Mouse (Mus musculus) forebrain, embryonic 11.5 days (tissue): Measurements from ENCODE around the gene Zdhhc20. TPM values are rescaled to one million over a fixed set of nuclear protein-coding genes. Genes with fewer than 3 reads are reported as not detected.
"Not testable (repeated sequence)": the region's sequence is repeated elsewhere in the genome, so short reads cannot be mapped to it uniquely, and the experiment has no call there.

Source experiments
- ATAC-seq: fragments of 200-750 bp; cut with Nextera tagmentation; replicated peaks from 2 replicates; pipeline ENCODE4 v1.8.0; 2017; ENCODE audit warnings: moderate TSS enrichment; ENCODE audit not compliant: low FRiP score
- DNase-seq: peaks from one replicate; pipeline ENCODE4 v3.0.0-alpha.2; 2017; ENCODE audit warnings: low spot score
- H3K27ac ChIP-seq: fragments of 300-500 bp; sonication (generic); 2 replicates; pipeline ENCODE4 v1.5.1; 2014; ENCODE audit warnings: low read depth, low read length
- H3K27me3 ChIP-seq: fragments of 300-500 bp; sonication (generic); 2 replicates; pipeline ENCODE4 v1.6.1; 2014; ENCODE audit warnings: mild to moderate bottlenecking, low read length, mixed read lengths; ENCODE audit not compliant: control insufficient read depth, insufficient read depth
- H3K36me3 ChIP-seq: fragments of 300-500 bp; sonication (generic); 2 replicates; pipeline ENCODE4 v1.6.1; 2014; ENCODE audit warnings: mild to moderate bottlenecking, low read length, moderate library complexity, mixed read lengths; ENCODE audit not compliant: control insufficient read depth, insufficient read depth
- H3K4me1 ChIP-seq: fragments of 300-500 bp; sonication (generic); replicated peaks from 2 replicates; pipeline ENCODE4 v1.6.1; 2014; ENCODE audit warnings: low read length, mixed read lengths; ENCODE audit not compliant: control insufficient read depth, insufficient read depth
- H3K4me2 ChIP-seq: fragments of 300-500 bp; sonication (generic); 2 replicates; pipeline ENCODE4 v1.6.1; 2014; ENCODE audit warnings: low read depth, mild to moderate bottlenecking, low read length, moderate library complexity, mixed read lengths; ENCODE audit not compliant: severe bottlenecking
- H3K4me3 ChIP-seq: fragments of 300-500 bp; sonication (generic); 2 replicates; pipeline ENCODE4 v1.5.1; 2014; ENCODE audit warnings: low read depth, low read length
- H3K9ac ChIP-seq: fragments of 300-500 bp; sonication (generic); 2 replicates; pipeline ENCODE4 v1.6.1; 2014; ENCODE audit warnings: low read length
- H3K9me3 ChIP-seq: fragments of 300-500 bp; sonication (generic); 2 replicates; pipeline ENCODE4 v1.6.1; 2016; ENCODE audit warnings: low read length, mixed read lengths; ENCODE audit not compliant: control insufficient read depth
- WGBS: fragments of 180-500 bp; shearing (Covaris S2); extraction: QIAGEN DNeasy Blood & Tissue Kit; methylation state at CpG from one replicate; pipeline ENCODE4 v1.1.7; 2014; 5-methylcytosine and 5-hydroxymethylcytosine counted together
- polyA plus RNA-seq: library from polyadenylated mRNA; unstranded; fragments of >200 nt; fragmentation: Nextera tagmentation; extraction: Ambion mirVana; gene quantifications from 2 replicates; pipeline ENCODE4 v1.2.1, GENCODE M21; 2014

Zdhhc20 gene
- polyA plus RNA-seq, 1 experiment from 2014 or later, result 62.2 TPM

GRCm38 (mm10) chr14:57919148-57919875, 29.2 kb upstream of the Zdhhc20 start:
- H3K9me3 ChIP-seq, result no peaks in the 10 kb centered on the region; the same call in 1 of the 2 replicates
- WGBS, result 95% methylated on average over 17 of the region's 17 CpGs
- H3K4me1 ChIP-seq, result no peaks in the 10 kb centered on the region
- no peak for DNase-seq
- no peak overlapping the region for H3K9ac ChIP-seq
- no peak overlapping the region for H3K4me2 ChIP-seq
- no peak for ATAC-seq
- H3K4me3 ChIP-seq, result no peak overlapping the region
- H3K27ac ChIP-seq, result no peak overlapping the region
- H3K36me3 ChIP-seq, result peaks cover 6% of the 10 kb centered on the region; the same call in 1 of the 2 replicates
- H3K27me3 ChIP-seq, result no peaks in the 10 kb centered on the region

GRCm38 (mm10) chr14:57915341-57915740, 25.3 kb upstream of the Zdhhc20 start:
- H3K4me3 ChIP-seq, result no peak overlapping the region
- no peaks in the 10 kb centered on the region for H3K4me1 ChIP-seq
- H3K9me3 ChIP-seq, result no peaks in the 10 kb centered on the region
- DNase-seq, result no peak
- no peak overlapping the region for H3K4me2 ChIP-seq
- ATAC-seq, result no peak
- H3K36me3 ChIP-seq, result no peaks in the 10 kb centered on the region
- WGBS, result 66% methylated on average over 6 of the region's 6 CpGs
- no peak overlapping the region for H3K9ac ChIP-seq
- H3K27me3 ChIP-seq, result no peaks in the 10 kb centered on the region
- H3K27ac ChIP-seq, result no peak overlapping the region

GRCm38 (mm10) chr14:57912211-57913007, 22.3 kb upstream of the Zdhhc20 start:
- not testable (repeated sequence) for DNase-seq, H3K4me3 ChIP-seq, H3K9ac ChIP-seq, H3K27me3 ChIP-seq, ATAC-seq, H3K4me1 ChIP-seq, H3K27ac ChIP-seq, H3K9me3 ChIP-seq, H3K4me2 ChIP-seq, H3K36me3 ChIP-seq
- WGBS, result 58% methylated on average over 1 of the region's 1 CpGs

GRCm38 (mm10) chr14:57911787-57912186, 21.7 kb upstream of the Zdhhc20 start:
- H3K36me3 ChIP-seq, H3K27ac ChIP-seq, H3K4me2 ChIP-seq, H3K27me3 ChIP-seq, ATAC-seq, DNase-seq, H3K9me3 ChIP-seq, H3K9ac ChIP-seq, H3K4me3 ChIP-seq, H3K4me1 ChIP-seq: not testable (repeated sequence)

- H3K4me2 ChIP-seq, result no peak overlapping the region
- H3K4me1 ChIP-seq, result no peaks in the 10 kb centered on the region
- DNase-seq (no peak), ATAC-seq (no peak)
- H3K27me3 ChIP-seq, result no peaks in the 10 kb centered on the region
- no peak overlapping the region for H3K4me3 ChIP-seq
- 81% methylated on average over 4 of the region's 4 CpGs for WGBS
- no peak overlapping the region for H3K27ac ChIP-seq
- H3K36me3 ChIP-seq, result no peaks in the 10 kb centered on the region
- no peak overlapping the region for H3K9ac ChIP-seq
- no peaks in the 10 kb centered on the region for H3K9me3 ChIP-seq
Measured at GRCm38 (mm10) chr14:57911316-57911715, 21.2 kb upstream of the Zdhhc20 start.

- Histone ChIP-seq H3K27me3 (no peaks in the 10 kb centered on the region), H3K9ac (peak overlapping the region; percentile 57), H3K27ac (no peak overlapping the region), H3K9me3 (no peaks in the 10 kb centered on the region), H3K4me2 (peak overlapping the region; percentile 53), H3K4me1 (no peaks in the 10 kb centered on the region), H3K36me3 (no peaks in the 10 kb centered on the region), H3K4me3 (peak overlapping the region; percentile 18; the same call in 1 of the 2 replicates)
- DNase-seq, result peak; percentile 86
- WGBS, result 19% methylated on average over 26 of the region's 26 CpGs
- ATAC-seq, result peak; percentile 91
Measured at GRCm38 (mm10) chr14:57910501-57911068, 20.5 kb upstream of the Zdhhc20 start.

GRCm38 (mm10) chr14:57909297-57909696, 19.2 kb upstream of the Zdhhc20 start:
- Histone ChIP-seq H3K4me2 (no peak overlapping the region), H3K4me3 (no peak overlapping the region), H3K27me3 (no peaks in the 10 kb centered on the region), H3K27ac (no peak overlapping the region), H3K4me1 (no peaks in the 10 kb centered on the region), H3K9ac (no peak overlapping the region), H3K36me3 (no peaks in the 10 kb centered on the region), H3K9me3 (no peaks in the 10 kb centered on the region)
- ATAC-seq, result no peak
- no peak for DNase-seq
- WGBS, result 81% methylated on average over 5 of the region's 5 CpGs

GRCm38 (mm10) chr14:57908431-57908830, 18.4 kb upstream of the Zdhhc20 start:
- Histone ChIP-seq H3K4me1 (no peaks in the 10 kb centered on the region), H3K4me2 (no peak overlapping the region), H3K9me3 (no peaks in the 10 kb centered on the region), H3K27me3 (no peaks in the 10 kb centered on the region), H3K27ac (no peak overlapping the region), H3K4me3 (no peak overlapping the region), H3K36me3 (no peaks in the 10 kb centered on the region), H3K9ac (no peak overlapping the region)
- DNase-seq (no peak), ATAC-seq (no peak)
- WGBS, result 79% methylated on average over 2 of the region's 2 CpGs
